Mouse (Mus musculus): Measurements from ENCODE around the gene Slco3a1.

- TF ChIP-seq POLR2A (IDR thresholded peaks at IDR 0.05; ENCODE audit: insufficient read depth, low read length) (no peak), CTCF (IDR thresholded peaks at IDR 0.05; ENCODE audit: low read depth, low read length) (no peak), EP300 (IDR thresholded peaks at IDR 0.05; ENCODE audit: insufficient read depth, low read depth, low read length) (no peak)
Observed at GRCm38 (mm10) chr7:74252066-74252465, 302.5 kb downstream of the Slco3a1 start.

Data from ES-Bruce4 (cell line).